Mouse (Mus musculus): ENCODE results near the gene Mast1.
A peak's percentile ranks its signal among the peaks of the same experiment; 100 is the strongest.

Mast1 gene

DNA sequence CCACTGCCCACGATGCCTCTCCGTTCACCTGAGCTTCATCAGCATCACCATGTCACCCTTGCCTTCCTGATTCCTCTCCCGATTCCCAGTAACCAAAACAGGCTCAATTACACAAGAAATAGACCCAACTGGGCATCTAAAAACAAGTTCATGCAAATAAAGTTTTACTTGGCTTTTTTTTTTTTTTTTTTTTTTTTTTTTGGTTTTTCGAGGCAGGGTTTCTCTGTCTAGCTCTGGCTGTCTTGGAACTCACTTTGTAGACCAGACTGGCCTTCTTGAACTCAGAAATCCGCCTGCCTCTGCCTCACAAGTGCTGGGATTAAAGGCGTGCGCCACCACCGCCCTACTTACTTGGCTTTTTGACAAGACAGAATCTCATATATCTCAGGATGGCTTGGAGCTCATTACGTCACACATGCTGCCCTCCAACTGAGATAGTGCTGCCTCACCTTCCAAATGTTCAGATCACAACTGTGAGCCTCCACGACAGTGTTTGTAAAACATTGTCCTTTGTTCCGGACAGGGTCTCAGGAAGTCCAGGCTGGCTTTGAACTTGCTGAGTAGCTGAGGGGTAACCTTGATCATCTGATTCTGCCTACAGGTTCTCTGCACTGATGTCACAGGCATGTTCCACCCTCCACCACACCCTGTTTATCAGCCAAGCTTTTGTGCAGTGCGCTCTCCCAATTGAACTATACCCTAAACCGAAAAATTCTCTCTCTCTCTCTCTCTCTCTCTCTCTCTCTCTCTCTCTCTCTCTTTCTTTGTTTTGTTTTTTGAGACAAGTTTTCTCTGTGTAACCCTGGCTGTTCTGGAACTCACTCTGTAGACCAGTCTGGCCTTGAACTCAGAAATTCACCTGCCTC is 694 bp upstream of the Mast1 start:
- no peak for DNase-seq

DNA sequence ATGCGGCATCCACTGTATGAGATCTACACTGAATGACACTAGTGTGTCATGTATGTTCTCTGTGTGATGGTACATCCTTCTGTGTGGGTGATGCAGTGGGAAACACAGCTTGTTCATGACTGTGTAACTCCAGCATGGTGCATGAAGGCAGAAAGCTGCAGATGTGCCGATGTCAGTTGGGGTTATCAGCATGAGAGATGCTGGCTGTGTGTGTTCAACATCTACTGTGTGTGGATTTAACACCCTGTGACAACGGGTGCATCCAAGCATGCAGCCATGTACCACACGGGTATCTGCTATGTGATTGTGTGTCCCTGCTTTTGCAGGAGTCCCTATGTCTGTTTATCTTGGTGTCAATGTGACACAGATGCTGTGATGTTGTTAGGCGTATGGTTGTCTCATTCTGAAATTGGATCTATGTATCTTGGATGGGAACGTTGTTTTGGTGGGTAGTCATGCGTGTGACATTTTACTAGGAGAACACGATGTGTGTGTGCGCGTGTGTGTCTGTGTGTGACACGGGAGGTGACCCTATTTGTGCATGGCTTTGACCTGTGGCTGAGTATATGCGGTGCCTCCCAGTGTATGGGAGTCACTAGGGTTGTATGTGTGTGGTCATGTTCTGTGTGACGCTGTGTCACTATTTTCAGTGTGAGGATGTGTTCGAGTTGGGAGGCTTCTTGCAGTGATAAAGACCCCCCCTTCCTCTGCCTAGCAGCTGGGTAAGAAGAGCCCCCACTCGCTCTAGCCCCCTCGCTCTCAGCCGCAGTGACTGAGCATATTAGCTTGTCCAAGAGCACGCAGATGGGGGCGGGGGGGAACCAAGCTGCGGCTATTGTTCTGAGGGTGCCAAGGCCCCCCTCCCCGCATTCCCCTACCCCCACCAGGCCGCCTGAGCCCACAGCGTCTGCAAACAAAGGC is 858 bp downstream of the Mast1 start:
- DNase-seq: no peak

DNA sequence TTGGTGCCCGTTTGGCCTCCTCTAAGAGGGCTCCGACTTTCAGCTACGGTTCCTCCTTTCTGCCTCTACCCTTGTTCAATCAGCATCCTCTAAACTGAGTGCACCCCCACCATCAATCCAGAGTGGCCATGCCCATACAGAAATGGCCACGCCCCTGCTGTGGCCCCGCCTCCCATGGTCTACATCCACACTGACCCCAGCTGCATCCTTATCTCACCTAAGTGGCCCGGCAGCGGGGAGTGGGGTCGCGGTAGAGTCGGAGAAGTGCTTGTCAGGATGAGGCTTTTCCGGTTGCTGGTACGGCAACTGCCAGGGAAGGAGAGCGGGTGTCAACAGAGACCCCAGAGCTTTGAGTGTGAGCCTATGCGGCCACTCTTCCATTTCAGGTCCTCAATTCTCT is 1.7 kb downstream of the Mast1 start:
- no peak for DNase-seq

DNA sequence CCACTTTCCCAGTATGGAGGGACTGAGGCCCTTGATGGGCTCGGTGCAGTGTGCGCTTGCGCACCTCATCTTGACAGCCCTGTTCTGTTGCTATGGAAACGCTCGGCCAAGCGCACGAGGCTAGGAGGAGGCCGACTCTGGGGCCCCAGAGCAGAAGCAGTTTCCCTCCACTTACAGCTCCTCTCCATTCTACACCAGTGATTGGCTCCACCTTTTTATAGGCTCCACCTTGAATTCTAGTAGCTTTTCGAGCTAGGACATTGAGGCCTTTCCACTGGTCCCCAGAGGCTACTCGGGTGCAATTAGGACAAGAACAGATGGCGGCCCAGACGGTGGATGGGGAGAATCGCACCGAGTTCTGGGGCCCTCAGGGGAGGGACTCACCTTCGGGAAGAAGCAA is 2.3 kb downstream of the Mast1 start:
- DNase-seq: peak; percentile 62

DNA sequence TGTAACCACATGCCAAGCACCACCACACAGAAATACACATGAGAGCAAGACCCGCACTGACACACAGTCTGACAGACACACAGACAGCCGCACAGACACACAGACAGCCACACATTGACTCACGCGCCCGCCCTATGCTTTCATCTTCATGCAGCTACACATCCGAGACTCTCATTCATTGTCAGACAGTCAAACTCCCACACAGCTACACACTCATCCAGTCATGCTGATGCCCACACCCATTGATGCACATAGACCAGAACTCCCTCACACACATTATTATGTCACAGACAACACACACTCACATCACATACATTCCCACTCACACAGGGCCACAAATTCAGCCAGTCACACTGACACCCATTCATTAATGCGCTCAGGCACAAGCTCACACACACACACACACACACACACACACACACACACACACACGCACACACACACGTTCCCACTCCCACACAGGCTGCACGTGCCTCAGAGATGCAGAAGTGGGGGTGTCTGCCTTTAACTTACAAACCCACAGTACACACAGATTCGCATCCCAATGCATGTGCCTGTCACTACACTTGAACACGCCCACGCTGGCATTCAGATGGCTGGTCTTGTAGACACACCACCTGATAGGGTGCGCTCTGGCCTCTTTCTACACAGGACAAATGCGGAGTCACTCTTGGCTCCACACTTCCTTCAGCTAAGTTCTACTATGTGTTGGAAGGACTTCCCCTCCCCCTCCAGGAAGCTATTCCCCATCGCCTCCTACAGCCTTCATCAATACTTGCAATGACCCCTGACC is 3.2 kb downstream of the Mast1 start:
- DNase-seq: peak; percentile 58

GRCm38 (mm10) chr8:84930582-84930981 is 6.6 kb downstream of the Mast1 start:
- DNase-seq: no peak

- peak; percentile 63 for DNase-seq
These were observed 8.5 kb downstream of the Mast1 start for GRCm38 (mm10) chr8:84928456-84929306.

- DNase-seq: no peak
These were observed 9.6 kb downstream of the Mast1 start for GRCm38 (mm10) chr8:84927513-84927912.

GRCm38 (mm10) chr8:84925557-84925956 is 11.6 kb downstream of the Mast1 start:
- no peak for DNase-seq

DNA sequence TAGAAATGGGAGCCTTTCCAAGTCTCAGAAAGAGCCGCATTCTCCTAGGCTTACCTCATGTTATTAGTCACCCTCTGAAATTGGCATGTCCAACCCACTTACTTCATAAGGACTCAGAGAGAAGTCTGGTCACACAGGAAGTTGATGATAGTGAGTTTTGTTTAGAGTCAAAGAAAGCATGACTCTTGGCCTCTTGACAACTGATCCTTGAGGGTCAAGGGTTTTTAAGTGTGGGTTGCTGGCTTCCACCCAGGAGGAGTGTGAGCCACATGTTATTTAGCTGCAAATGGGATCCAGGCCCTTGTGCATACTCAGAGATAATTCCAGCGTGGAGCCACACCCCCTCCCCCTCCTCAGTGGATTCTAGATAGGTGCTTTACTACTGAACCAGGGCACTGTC is 15.6 kb downstream of the Mast1 start:
- no peak for DNase-seq

GRCm38 (mm10) chr8:84918646-84919045 is 18.5 kb downstream of the Mast1 start:
- no peak for DNase-seq

DNA sequence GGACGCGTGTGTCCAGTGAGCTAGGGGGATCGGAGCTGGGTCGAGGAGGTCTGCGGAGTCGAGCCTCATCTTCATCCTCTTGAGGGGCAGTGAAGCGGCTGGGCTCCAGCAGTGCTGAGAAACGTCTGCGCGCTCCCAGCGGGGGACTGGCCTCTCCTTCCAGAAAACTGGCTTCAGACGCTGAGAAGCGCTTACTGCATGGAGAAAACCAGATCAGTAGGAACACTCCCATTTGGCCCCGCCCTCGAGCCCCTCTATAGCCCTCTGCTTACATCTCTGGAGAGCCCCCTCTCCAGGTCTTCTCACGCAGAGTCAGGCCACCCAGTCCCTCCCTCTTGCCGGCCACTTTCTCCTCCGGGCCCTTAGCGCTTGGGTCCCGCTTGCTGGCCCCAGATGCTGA is 19.4 kb downstream of the Mast1 start:
- DNase-seq: no peak

DNA sequence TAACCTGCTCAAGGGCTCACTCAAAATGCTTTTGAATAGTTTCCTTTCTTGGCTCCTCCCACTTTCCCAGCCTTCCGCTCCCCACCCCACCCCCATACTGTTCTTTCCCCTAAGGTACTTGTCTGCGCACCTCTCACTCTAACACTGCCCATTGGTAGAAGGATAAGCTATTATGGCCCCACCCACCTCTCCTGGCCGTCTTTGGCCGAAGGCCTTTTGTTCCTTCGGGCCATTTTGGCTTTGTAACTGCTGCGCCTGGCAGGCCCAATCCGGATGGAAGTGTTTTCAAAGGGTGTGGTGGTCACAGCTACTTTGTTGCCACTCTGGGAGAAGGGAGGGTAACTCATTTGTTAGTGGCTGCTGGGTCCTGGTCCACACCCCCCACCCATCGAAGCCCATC is 21.9 kb downstream of the Mast1 start:
- DNase-seq: no peak

GRCm38 (mm10) chr8:84913960-84914359 is 23.2 kb downstream of the Mast1 start:
- no peak for DNase-seq

DNA sequence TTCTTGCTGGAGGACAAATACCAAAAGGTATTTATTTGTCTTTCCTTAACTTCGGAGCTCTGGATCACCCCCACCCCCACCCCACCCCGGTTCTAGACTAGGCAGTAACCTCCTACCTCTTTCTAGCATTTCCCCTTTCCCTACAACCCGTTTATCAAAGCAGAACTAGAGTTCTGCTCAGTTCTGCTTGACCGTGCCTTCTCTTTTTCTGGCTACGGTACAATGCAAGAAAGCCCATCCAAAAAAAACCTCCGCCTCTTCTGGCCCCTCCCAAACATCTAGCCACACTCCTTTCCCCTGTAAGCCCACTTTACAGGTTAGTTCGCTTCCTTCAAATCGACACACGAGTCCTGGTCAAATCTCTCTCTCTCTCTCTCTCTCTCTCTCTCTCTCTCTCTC is 23.7 kb downstream of the Mast1 start:
- DNase-seq: no peak

DNA sequence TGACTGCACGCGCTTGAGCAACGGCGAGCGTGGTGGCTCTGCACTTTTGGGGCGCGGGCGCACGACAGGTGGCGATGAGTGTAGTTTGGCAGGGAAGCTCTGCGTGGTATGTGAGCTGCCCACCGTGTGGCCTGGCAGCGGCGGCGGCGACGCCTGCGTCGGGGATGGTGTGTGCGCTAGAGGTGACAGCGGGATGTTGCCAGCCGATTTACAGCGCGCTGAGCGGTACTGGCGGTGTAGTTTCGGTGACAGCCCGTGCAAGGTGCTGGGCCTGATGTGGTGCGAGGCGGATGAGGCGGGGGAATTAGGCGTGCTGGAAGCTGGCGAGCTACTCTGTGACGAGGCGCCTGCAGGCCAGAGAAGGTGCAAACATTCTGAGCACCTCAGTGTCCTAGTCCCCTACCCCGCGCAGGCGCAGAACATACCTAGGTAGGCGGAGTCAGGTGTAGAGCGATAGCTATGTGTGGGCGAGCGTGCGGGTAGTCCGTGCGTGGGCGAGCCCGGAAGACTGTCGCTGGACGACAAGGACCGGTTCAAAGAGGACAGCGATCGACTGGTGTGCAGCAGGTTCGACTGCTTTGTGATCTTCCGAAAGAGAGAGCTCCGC is 24.2 kb downstream of the Mast1 start:
- peak; percentile 74 for DNase-seq

GRCm38 (mm10) chr8:84912391-84912790 is 24.8 kb downstream of the Mast1 start:
- no peak for DNase-seq

- DNase-seq: no peak
These were observed 25.3 kb downstream of the Mast1 start for GRCm38 (mm10) chr8:84911854-84912253.

GRCm38 (mm10) chr8:84910551-84910950 is 26.6 kb downstream of the Mast1 start:
- DNase-seq: no peak

GRCm38 (mm10) chr8:84909949-84910348 is 27.2 kb downstream of the Mast1 start:
- DNase-seq: no peak

- no peak for DNase-seq
These were observed 27.9 kb downstream of the Mast1 start for GRCm38 (mm10) chr8:84909162-84909767.

Data from right cerebral cortex, adult 18-20 months (tissue).